Mouse (Mus musculus) testis, adult 10 weeks (tissue): Measurements from ENCODE around the gene Zfp968. TPM values are rescaled to one million over a fixed set of nuclear protein-coding genes. Genes with fewer than 3 reads are reported as not detected.

Experiments
- polyA plus RNA-seq: library from polyadenylated mRNA; stranded (reverse); fragments of 350-450 nt; fragmentation: Illumina TruSeq; extraction: RNeasy Lipid Tissue Mini Kit (QIAGEN cat#74804); gene quantifications from one replicate; pipeline ENCODE4 v1.2.3, GENCODE M21; 2014; ENCODE audit warnings: low read depth, low replicate concordance

The Zfp968 gene
- polyA plus RNA-seq = 2.1 TPM

DNA sequence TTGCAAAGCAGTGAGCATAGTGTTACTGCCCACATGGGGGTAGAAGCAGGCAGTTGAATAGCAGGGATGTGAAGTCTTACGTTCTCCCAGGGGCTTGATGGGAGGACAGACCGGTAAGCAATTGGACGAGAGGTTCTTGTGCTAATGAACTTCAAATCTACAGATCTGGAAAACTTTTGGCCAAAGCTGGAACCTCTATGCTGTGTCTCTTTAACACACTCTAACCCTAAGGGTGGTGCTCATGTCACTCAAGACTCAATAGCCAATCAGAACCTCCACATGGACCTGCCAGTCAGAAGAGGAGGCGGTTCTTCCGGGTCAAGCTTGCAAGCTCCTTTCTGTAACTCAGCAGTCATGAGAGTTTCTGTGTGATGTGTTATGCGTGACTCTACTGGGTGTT is at the start of gene Zfp968:
Gene Zfp968, plus strand, starts transcription at position 301 of the 400 bp plus-strand sequence.

DNA sequence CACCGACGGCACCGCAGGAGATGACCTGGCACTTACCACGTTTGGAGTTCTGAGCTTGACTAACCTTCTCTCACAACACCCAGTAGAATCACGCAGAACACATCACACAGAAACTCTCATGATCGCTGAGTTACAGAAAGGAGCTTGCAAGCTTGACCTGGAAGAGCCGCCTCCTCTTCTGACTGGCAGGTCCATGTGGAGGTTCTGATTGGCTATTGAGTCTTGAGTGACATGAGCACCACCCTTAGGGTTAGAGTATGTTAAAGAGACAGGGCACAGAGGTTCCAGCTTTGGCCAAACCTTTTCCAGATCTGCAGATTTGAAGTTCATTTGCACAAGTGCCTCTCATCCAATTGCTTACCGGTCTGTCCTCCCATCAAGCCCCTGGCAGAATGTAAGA is 34.1 kb upstream of the Zfp968 start, which contains the start of gene Gm4631:
Gene Gm4631, minus strand, starts transcription at position 101 of the 400 bp plus-strand sequence.

Other genes starting within 250 kb of the Zfp968 start
- gene Gm14399, start 230.4 kb upstream of the Zfp968 start, polyA plus RNA-seq = 6.3 TPM
- gene Gm14443, start 196.6 kb upstream of the Zfp968 start, polyA plus RNA-seq = 2.4 TPM
- 5.3 TPM for gene Gm14391, start 165.5 kb upstream of the Zfp968 start, polyA plus RNA-seq
- 1.3 TPM for gene Gm14440, start 97.3 kb upstream of the Zfp968 start, polyA plus RNA-seq
- 9.5 TPM for gene Gm4631, start 34.2 kb upstream of the Zfp968 start, polyA plus RNA-seq
- gene Gm4724, start 63.4 kb downstream of the Zfp968 start, polyA plus RNA-seq = 7.5 TPM
- 4.0 TPM for gene Zfp965, start 97.5 kb downstream of the Zfp968 start, polyA plus RNA-seq